10 mouse cellular contexts compared by ENCODE assay signal in the genomic region with DNA sequence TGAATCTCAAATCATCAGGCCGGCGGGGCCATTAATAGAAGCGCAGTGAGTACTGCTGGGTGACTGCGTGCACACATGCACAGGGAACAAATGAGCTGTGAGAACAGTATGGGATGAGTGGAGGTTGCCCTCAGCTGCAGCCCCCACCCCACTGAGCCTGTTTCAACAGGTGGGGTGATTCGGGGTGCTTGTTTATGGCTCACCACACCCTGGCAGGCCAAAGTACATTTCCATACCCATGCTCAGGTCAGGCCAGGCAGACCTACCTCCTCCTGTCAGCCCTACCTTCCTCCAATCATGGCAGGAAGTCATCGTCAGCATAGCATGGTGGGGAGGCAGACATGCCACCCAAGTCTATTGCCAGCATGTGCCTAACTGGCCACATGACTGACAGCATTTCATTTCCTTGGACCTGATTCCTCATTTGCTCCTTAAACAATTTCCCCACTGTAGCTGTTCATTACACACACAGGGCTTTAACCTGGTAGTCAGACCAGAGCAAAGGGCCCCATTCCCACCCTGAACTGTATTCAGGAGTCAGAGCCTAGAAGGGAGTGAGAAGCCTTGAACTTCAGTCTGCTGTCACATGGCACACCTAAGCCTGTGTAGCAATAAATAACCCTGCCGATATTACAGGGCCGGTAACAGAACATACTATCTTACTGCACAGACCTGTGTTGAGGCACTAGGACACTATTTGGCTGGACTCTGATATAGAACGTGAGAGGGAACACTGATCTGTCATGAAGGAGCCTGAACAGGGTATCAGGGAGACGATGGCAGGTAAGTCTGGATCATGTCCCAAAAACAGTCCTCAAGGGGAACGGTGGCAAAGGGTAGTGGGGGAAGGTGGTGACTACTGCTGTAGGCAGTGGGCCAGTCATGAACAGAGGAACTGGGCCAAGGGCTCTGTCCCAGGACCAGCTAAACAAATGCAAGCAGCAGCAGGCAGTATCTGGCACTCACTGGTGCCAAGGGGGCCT. TPM values are rescaled to one million over a fixed set of nuclear protein-coding genes. Genes with fewer than 3 reads are reported as not detected.
DNase-seq lines count a peak whose midpoint lies in the region; TF ChIP-seq lines count a peak whose summit lies in the region.
"Had no signal": no experiment of that assay in that cellular context is flagged by ENCODE, and none has a peak within 500 bp of the region (broad histone marks: within the 10 kb centered on the region; RNA-seq: fewer than 3 reads in every experiment).

A gene (plus strand): TSS at position 675 of the 983 bp plus-strand sequence.

- intact Hi-C loops in heart, postnatal 36 days (cut with DNase I): no loop called here

- DNase-seq in adrenal gland, adult 2 months: peak; percentile 57
- no peak for DNase-seq in adrenal gland, adult 8-10 months
- DNase-seq in layer of hippocampus, postnatal 10 days (ENCODE audit: low spot score in 2 of 2): peak; percentile 43 to 57
- no peak for DNase-seq in layer of hippocampus, postnatal 25 days (ENCODE audit: extremely low spot score in 1 of 2, low spot score in 1 of 2)
- peak; percentile 20 to 31 for DNase-seq in heart, postnatal 36 days
- no peak for DNase-seq in frontal cortex, postnatal 36 days (ENCODE audit: low spot score in 2 of 2)
- no peak for DNase-seq in left cerebral cortex, adult 9 months (ENCODE audit: low spot score in 2 of 2)
- DNase-seq: kidney, adult 8-10 months had no signal

- peaks cover 24% of the 10 kb centered on the region for H3K36me3 ChIP-seq in myocyte (ENCODE audit: control insufficient read depth, insufficient read depth)

- H3ac ChIP-seq in myocyte (ENCODE audit: control insufficient read depth, insufficient read length): no peak within 1 kb of the TSS

- no peaks in the 10 kb centered on the region for H3K27me3 ChIP-seq in myocyte (ENCODE audit: control insufficient read depth, insufficient read depth, insufficient read length)
- H3K27me3 ChIP-seq: embryonic facial prominence, embryonic 12.5 days had no signal

- H3K4me3 ChIP-seq in myocyte: no peak within 1 kb of the TSS
- H3K4me3 ChIP-seq: embryonic facial prominence, embryonic 12.5 days had no signal

- no peak within 1 kb of the TSS for H3K4me2 ChIP-seq in myocyte (ENCODE audit: low read depth)
- H3K4me2 ChIP-seq: embryonic facial prominence, embryonic 12.5 days had no signal

- peak; percentile 50 for TF ChIP-seq POLR2A in myocyte (IDR thresholded peaks at IDR 0.05; ENCODE audit: insufficient read length, low read depth)

- H3K79me2 ChIP-seq in myocyte (ENCODE audit: control insufficient read depth, insufficient read depth): no peaks in the 10 kb centered on the region

TF ChIP-seq in myocyte, 11 proteins besides CTCF, POLR2A, EP300 and RAD21:
- peak; percentile 96 for TF ChIP-seq POLR2AphosphoS2 (IDR thresholded peaks at IDR 0.05; ENCODE audit: insufficient read length, low read depth)
- no peak for TF ChIP-seq USF1 (IDR thresholded peaks at IDR 0.05; ENCODE audit: low read depth)

RNA-seq across cellular contexts. Expression of the gene that starts here (rescaled TPM):
- total RNA-seq in adrenal gland, adult 2 months (2021): not detected
- not detected in 2 replicates for polyA plus RNA-seq in adrenal gland, adult 2 months (2012; rRNA removed)
- not detected for total RNA-seq in adrenal gland, adult 8-10 months (2022)
- not detected for total RNA-seq in layer of hippocampus, postnatal 10 days (2021)
- not detected for total RNA-seq in layer of hippocampus, postnatal 25 days (2021)
- under 1 TPM in 1 of 2 experiments, not detected in 1; 0.42 TPM for total RNA-seq in heart, postnatal 36 days (2021)
- polyA plus RNA-seq in myocyte (2012; fragmentation: generic; extraction: Trizol): not detected
- polyA plus RNA-seq: embryonic facial prominence, embryonic 12.5 days had no signal

Comparison
In these comparisons a context has a peak if more than half of its experiments do, and no peak if none do; other contexts are left out.
1. Peak in DNase-seq in adrenal gland, adult 2 months; RNA of the gene not detected or under 1 TPM.
2. Peak in DNase-seq in layer of hippocampus, postnatal 10 days; RNA of the gene not detected or under 1 TPM.
3. Peak in DNase-seq in heart, postnatal 36 days; RNA of the gene not detected or under 1 TPM.